Comparison of ENCODE assay signal across 25 mouse cellular contexts in the genomic region with DNA sequence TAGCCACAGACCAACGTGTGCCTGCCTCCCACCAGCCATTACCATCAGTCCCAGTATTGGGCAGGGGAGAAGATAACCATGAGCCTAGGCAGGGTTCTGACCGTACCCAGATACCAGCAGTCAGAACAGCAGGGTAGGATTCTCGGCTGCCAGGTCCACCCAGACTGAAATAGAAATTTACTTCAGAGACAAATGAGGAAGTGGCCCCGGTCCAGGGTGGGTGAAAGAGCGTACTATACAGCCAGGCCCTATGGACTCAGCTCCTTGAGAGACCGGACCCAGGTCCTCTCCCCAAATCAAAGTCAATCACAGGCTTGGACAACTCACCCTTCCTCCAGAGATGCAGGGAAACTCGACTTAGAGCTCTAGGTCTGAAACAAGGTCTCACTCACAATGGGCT. TPM values are rescaled to one million over a fixed set of nuclear protein-coding genes. Genes with fewer than 3 reads are reported as not detected.
DNase-seq lines count a peak whose midpoint lies in the region; ATAC-seq and TF ChIP-seq lines count a peak whose summit lies in the region.
"Had no signal": no experiment of that assay in that cellular context is flagged by ENCODE, and none has a peak within 500 bp of the region (broad histone marks: within the 10 kb centered on the region; RNA-seq: fewer than 3 reads in every experiment).

No protein-coding gene starts in this region.

- dilution Hi-C loops in CH12.LX (cut with MboI; ENCODE audit: extremely low pct_ligation_motif_present, extremely low pct_unique_long_range_greater_than_20kb, low sequenced_read_pairs), result no loop called here

- H3K79me2 ChIP-seq in CH12.LX (replicated peaks; ENCODE audit: control insufficient read depth, extremely low read depth, insufficient read depth, poor library complexity, severe bottlenecking) (no peaks in the 10 kb centered on the region), macrophage (ENCODE audit: inconsistent target) (peaks cover 88% of the 10 kb centered on the region)

- peak; percentile 36; the same call in 1 of the 2 replicates for TF ChIP-seq EP300 in CH12.LX (IDR thresholded peaks at IDR 0.05; ENCODE audit: low read length)

- H3K4me3 ChIP-seq in CH12.LX (replicated peaks in 1 of 3; ENCODE audit: low read depth in 2 of 3, low read length in 2 of 3, poor library complexity in 1 of 3) (no peak overlapping the region), macrophage (ENCODE audit: inconsistent target) (peak overlapping the region; percentile 65)
- H3K4me3 ChIP-seq in midbrain, embryonic 13.5 days (replicated peaks), result no peak overlapping the region
- H3K4me3 ChIP-seq: forebrain, embryonic 13.5 days; hindbrain, embryonic 13.5 days; limb, embryonic 15.5 days; lung, embryonic 15.5 days had no signal

- H3K36me3 ChIP-seq in CH12.LX (replicated peaks in 1 of 2; ENCODE audit: control insufficient read depth in 1 of 2, insufficient read depth in 1 of 2, low read length in 1 of 2), result no peaks in the 10 kb centered on the region
- H3K36me3 ChIP-seq in macrophage (ENCODE audit: inconsistent target), result peaks cover 34% of the 10 kb centered on the region
- H3K36me3 ChIP-seq in midbrain, embryonic 13.5 days, result no peaks in the 10 kb centered on the region
- H3K36me3 ChIP-seq: hindbrain, embryonic 13.5 days; limb, embryonic 15.5 days; lung, embryonic 15.5 days had no signal

- ATAC-seq in midbrain, embryonic 13.5 days, result no peak
- ATAC-seq: activated CD4-positive, CD25-positive, alpha-beta regulatory T cell, adult 4 months; forebrain, embryonic 13.5 days; inflammation-experienced regulatory T-cells, adult 6 months; midbrain, embryonic 16.5 days; Patski had no signal

- 2% methylated on average over 6 of the region's 7 CpGs for WGBS in macrophage (ENCODE audit: missing documents)
- 80% methylated on average over 7 of the region's 7 CpGs for WGBS in midbrain, embryonic 13.5 days

- H3K9ac ChIP-seq in CH12.LX (ENCODE audit: insufficient read depth, low read depth), result 0 out of 2 replicates have a peak overlapping the region, but pooled peaks have one; percentile 15
- no peak overlapping the region for H3K9ac ChIP-seq in midbrain, embryonic 13.5 days (replicated peaks)
- H3K9ac ChIP-seq: forebrain, embryonic 13.5 days; hindbrain, embryonic 13.5 days; limb, embryonic 15.5 days; lung, embryonic 15.5 days had no signal

- H3K27ac ChIP-seq in CH12.LX (ENCODE audit: insufficient read depth, low read depth), result no peak overlapping the region
- H3K27ac ChIP-seq in macrophage, result peak overlapping the region; percentile 93
- no peak overlapping the region for H3K27ac ChIP-seq in midbrain, embryonic 13.5 days
- H3K27ac ChIP-seq: forebrain, embryonic 13.5 days; hindbrain, embryonic 13.5 days; limb, embryonic 15.5 days; lung, embryonic 15.5 days had no signal

- peak; percentile 48 for DNase-seq in layer of hippocampus, adult 9-11 months
- DNase-seq in layer of hippocampus, adult 9-10 months (ENCODE audit: low spot score), result no peak
- DNase-seq in A20 (ENCODE audit: low read depth, low spot score), result peak; percentile 53
- DNase-seq in CH12.LX (ENCODE audit: extremely low read depth), result no peak
- no peak for DNase-seq in adrenal gland, postnatal 4 days (ENCODE audit: low spot score in 2 of 2)
- no peak for DNase-seq in right cerebral cortex, postnatal 25 days
- DNase-seq: adrenal gland, postnatal 10 days; cerebellum, adult 2 months; gastrocnemius, postnatal 25 days; layer of hippocampus, postnatal 36 days; right cerebral cortex, postnatal 14 days; thymus, postnatal 36 days had no signal

- in situ Hi-C loops in CH12.LX (cut with MboI; ENCODE audit: low pct_ligation_motif_present, low pct_unique_long_range_greater_than_20kb, low sequenced_read_pairs), result no loop called here

- H3K4me1 ChIP-seq in CH12.LX (ENCODE audit: control insufficient read depth in 1 of 2, insufficient read depth in 2 of 2), result peaks cover 16 to 36% of the 10 kb centered on the region in 2 experiments
- no peaks in the 10 kb centered on the region; the same call in 1 of the 2 replicates for H3K4me1 ChIP-seq in midbrain, embryonic 13.5 days (replicated peaks)
- H3K4me1 ChIP-seq: forebrain, embryonic 13.5 days; limb, embryonic 15.5 days had no signal

- no peak overlapping the region for H3K4me2 ChIP-seq in CH12.LX (ENCODE audit: insufficient read depth, low read depth, poor library complexity, severe bottlenecking)
- no peak overlapping the region for H3K4me2 ChIP-seq in midbrain, embryonic 13.5 days (replicated peaks)
- H3K4me2 ChIP-seq: forebrain, embryonic 13.5 days; heart, embryonic 11.5 days; hindbrain, embryonic 13.5 days; limb, embryonic 15.5 days; lung, embryonic 15.5 days had no signal

- H3K27me3 ChIP-seq in CH12.LX (replicated peaks), result no peaks in the 10 kb centered on the region
- no peaks in the 10 kb centered on the region for H3K27me3 ChIP-seq in midbrain, embryonic 13.5 days
- H3K27me3 ChIP-seq: forebrain, embryonic 13.5 days; hindbrain, embryonic 13.5 days; limb, embryonic 15.5 days; lung, embryonic 15.5 days; Patski had no signal

- TF ChIP-seq CTCF in CH12.LX (conservative IDR thresholded peaks at IDR 0.05 in 1 of 2, IDR thresholded peaks at IDR 0.05 in 1 of 2; ENCODE audit: low read depth in 2 of 2, low read length in 2 of 2), result no peak

- peaks cover 2% of the 10 kb centered on the region for H3K9me3 ChIP-seq in CH12.LX (replicated peaks; ENCODE audit: low read length)
- H3K9me3 ChIP-seq in midbrain, embryonic 13.5 days, result no peaks in the 10 kb centered on the region
- H3K9me3 ChIP-seq: forebrain, embryonic 13.5 days; hindbrain, embryonic 13.5 days; limb, embryonic 15.5 days; lung, embryonic 15.5 days had no signal

- no peak for TF ChIP-seq POLR2A in CH12.LX (IDR thresholded peaks at IDR 0.05; ENCODE audit: low read depth, low read length)

- no peak for TF ChIP-seq RAD21 in CH12.LX (IDR thresholded peaks at IDR 0.05; ENCODE audit: low read depth, low read length)

TF ChIP-seq in CH12.LX, 34 proteins besides CTCF, POLR2A, EP300 and RAD21:
- no peak for TF ChIP-seq UBTF (IDR thresholded peaks at IDR 0.05; ENCODE audit: low read depth, low read length)
- TF ChIP-seq USF1 (IDR thresholded peaks at IDR 0.05; ENCODE audit: low read depth, low read length), result no peak
- no peak for TF ChIP-seq MAFK (IDR thresholded peaks at IDR 0.05; ENCODE audit: insufficient replicate concordance, low read length)
- TF ChIP-seq GABPA (IDR thresholded peaks at IDR 0.05; ENCODE audit: insufficient replicate concordance, low read depth, low read length), result no peak
- no peak for TF ChIP-seq ZC3H11A (IDR thresholded peaks at IDR 0.05; ENCODE audit: low read depth, low read length)
- no peak for TF ChIP-seq JUND (conservative IDR thresholded peaks at IDR 0.05; ENCODE audit: low read depth, low read length)
- no peak for TF ChIP-seq PAX5 (IDR thresholded peaks at IDR 0.05; ENCODE audit: low read length)
- no peak for TF ChIP-seq NRF1 (IDR thresholded peaks at IDR 0.05; ENCODE audit: low read depth, low read length)
- TF ChIP-seq IRF4 (IDR thresholded peaks at IDR 0.05; ENCODE audit: low read depth, low read length), result peak; percentile 34; the same call in 1 of the 2 replicates
- TF ChIP-seq MEF2A (IDR thresholded peaks at IDR 0.05; ENCODE audit: borderline replicate concordance, low read depth, low read length), result peak; percentile 85

RNA-seq across cellular contexts. Expression of gene P2ry6, which starts 13.3 kb away (rescaled TPM):
- total RNA-seq in CH12.LX (2012; rRNA removed) (0.17 TPM in 1 of 2 replicates, not detected in the other), CH12.LX (2014; rRNA removed) (not detected in 2 replicates)
- polyA plus RNA-seq in CH12.LX (2012; ENCODE audit: insufficient read length, low read depth) (0.45 and 1.5 TPM in 2 replicates), macrophage (2018) (148 to 183 TPM (median 169 TPM) in 3 replicates)
- 100 to 1,000 TPM in 25 of 26 experiments, 10 to 100 TPM in 1; 99.4 to 376 (median 193) TPM for total RNA-seq in macrophage (2018; cell fraction: chromatin; rRNA removed)
- 100 to 1,000 TPM; 133 to 264 (median 189) TPM for total RNA-seq in macrophage (2018; cell fraction: cytosol; rRNA removed)
- 100 to 1,000 TPM in 23 of 26 experiments, 10 to 100 TPM in 3; 82.6 to 248 (median 161) TPM for total RNA-seq in macrophage (2018; cell fraction: nucleus; rRNA removed)
- total RNA-seq in adrenal gland, postnatal 4 days (2021), result 1 to 10 TPM; 6.5 to 7.1 TPM
- polyA plus RNA-seq in midbrain, embryonic 13.5 days (2015; fragmentation: Nextera tagmentation; extraction: Ambion mirVana), result 1.9 and 2.7 TPM in 2 replicates
- total RNA-seq: megakaryocyte-erythroid progenitor cell, adult 5-6 weeks had no signal

RNA-seq across cellular contexts. Expression of gene Arhgef17, which starts 29.2 kb away (rescaled TPM):
- total RNA-seq in CH12.LX (2012; rRNA removed), result 4.6 and 6.7 TPM in 2 replicates
- total RNA-seq in CH12.LX (2014; rRNA removed), result 2.3 and 2.6 TPM in 2 replicates
- polyA plus RNA-seq in CH12.LX (2012; ENCODE audit: insufficient read length, low read depth), result 5.2 and 5.6 TPM in 2 replicates
- total RNA-seq in macrophage (2018; cell fraction: chromatin; rRNA removed), result 1 to 10 TPM in 8 of 26 experiments, under 1 TPM in 17, not detected in 1; 0.19 to 2.7 (median 0.66) TPM
- under 1 TPM in 25 of 26 experiments, not detected in 1; 0.04 to 0.45 (median 0.19) TPM for total RNA-seq in macrophage (2018; cell fraction: cytosol; rRNA removed)
- total RNA-seq in macrophage (2018; cell fraction: nucleus; rRNA removed), result 1 to 10 TPM in 1 of 26 experiments, under 1 TPM in 25; 0.05 to 2.4 (median 0.28) TPM
- polyA plus RNA-seq in macrophage (2018), result 0.15 to 0.20 TPM (median 0.17 TPM) in 3 replicates
- 10 to 100 TPM; 73.3 to 79.3 TPM for total RNA-seq in adrenal gland, postnatal 4 days (2021)
- polyA plus RNA-seq in midbrain, embryonic 13.5 days (2015; fragmentation: Nextera tagmentation; extraction: Ambion mirVana), result 5.8 and 5.9 TPM in 2 replicates
- total RNA-seq: megakaryocyte-erythroid progenitor cell, adult 5-6 weeks; neutrophil, adult 5-6 weeks had no signal
- polyA plus RNA-seq: inflammation-experienced regulatory T-cells, adult 6 months had no signal

RNA-seq across cellular contexts. Expression of gene P2ry2, which starts 51.5 kb away (rescaled TPM):
- total RNA-seq in CH12.LX (2012; rRNA removed) (1.5 and 1.7 TPM in 2 replicates), CH12.LX (2014; rRNA removed) (0.54 and 0.87 TPM in 2 replicates)
- polyA plus RNA-seq in CH12.LX (2012; ENCODE audit: insufficient read length, low read depth) (1.4 and 1.9 TPM in 2 replicates), macrophage (2018) (8.0 to 11.7 TPM (median 9.1 TPM) in 3 replicates)
- 100 to 1,000 TPM in 9 of 26 experiments, 10 to 100 TPM in 17; 15.2 to 495 (median 73.8) TPM for total RNA-seq in macrophage (2018; cell fraction: chromatin; rRNA removed)
- total RNA-seq in macrophage (2018; cell fraction: cytosol; rRNA removed), result 100 to 1,000 TPM in 2 of 26 experiments, 10 to 100 TPM in 17, 1 to 10 TPM in 7; 5.8 to 162 (median 14.2) TPM
- total RNA-seq in macrophage (2018; cell fraction: nucleus; rRNA removed), result 100 to 1,000 TPM in 8 of 26 experiments, 10 to 100 TPM in 18; 12.4 to 280 (median 55.0) TPM
- total RNA-seq in adrenal gland, postnatal 4 days (2021), result 1 to 10 TPM; 2.7 to 2.8 TPM
- polyA plus RNA-seq in midbrain, embryonic 13.5 days (2015; fragmentation: Nextera tagmentation; extraction: Ambion mirVana), result 0.11 and 0.14 TPM in 2 replicates
- polyA plus RNA-seq: forebrain, embryonic 13.5 days; inflammation-experienced regulatory T-cells, adult 6 months had no signal

Comparison
In these comparisons a context has a peak if more than half of its experiments do, and no peak if none do; other contexts are left out.
1. DNase-seq: peak in layer of hippocampus, adult 9-11 months (single experiment) and A20 (single experiment); none in layer of hippocampus, adult 9-10 months (single experiment), CH12.LX (single experiment), adrenal gland, postnatal 4 days (0 of 2) and right cerebral cortex, postnatal 25 days (single experiment).
2. RNA of gene P2ry6, which starts 13.3 kb away (polyA plus RNA-seq): 148 to 183 TPM in macrophage; 1.9 to 2.7 TPM in midbrain, embryonic 13.5 days and 0.45 to 1.5 TPM in CH12.LX; every median in the first group is over 10 times any median in the second.